Mouse (Mus musculus) heart, adult 11 months (tissue): Measurements from ENCODE around the gene Dyrk3.
"Not testable (repeated sequence)": the region's sequence is repeated elsewhere in the genome, so short reads cannot be mapped to it uniquely, and the experiment has no call there.

ENCODE experiments used
- DNase-seq: peaks from one replicate; pipeline ENCODE4 v3.0.0; 2022

Dyrk3 gene

DNA sequence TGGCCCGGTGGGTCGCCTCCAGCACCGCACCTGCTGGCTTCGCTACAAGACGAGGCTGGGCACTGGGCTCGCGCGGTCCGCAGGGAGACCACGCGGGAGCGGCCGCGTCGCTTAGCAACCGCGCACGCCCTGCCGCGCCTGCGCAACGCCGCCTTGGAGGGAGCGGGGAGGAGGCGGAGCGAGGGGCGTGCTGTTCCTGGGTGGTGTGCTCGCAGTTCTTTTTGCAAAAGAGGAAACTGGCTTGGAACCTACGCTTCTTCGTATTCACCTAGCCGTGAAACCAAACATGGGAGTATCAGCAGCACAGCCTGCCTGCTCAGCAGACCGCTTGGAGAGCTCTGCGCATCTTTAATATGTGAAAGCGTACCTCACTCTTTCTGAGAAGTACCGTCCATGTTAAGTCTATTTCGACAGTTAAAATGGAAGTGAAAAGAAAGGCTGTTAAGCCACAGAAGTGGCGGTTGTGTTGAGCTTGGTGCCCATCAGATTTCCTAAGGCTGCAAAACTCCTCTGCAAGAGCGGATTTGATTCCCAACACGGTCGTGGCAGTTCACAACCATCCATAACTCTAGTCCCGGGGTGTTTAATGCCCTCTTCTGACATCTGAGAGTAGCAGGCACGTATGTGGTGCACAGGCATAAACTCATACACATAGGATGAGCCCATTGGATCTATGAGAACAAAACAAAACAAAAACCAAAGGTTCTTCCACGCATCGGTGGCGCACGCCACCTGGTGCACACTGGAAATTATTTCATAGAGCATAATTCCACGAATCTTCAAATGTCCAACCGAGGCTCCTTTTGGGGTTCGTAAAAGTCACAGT lies at the start of gene Dyrk3:
Dyrk3 (minus strand) TSS at position 150 of the 826 bp plus-strand sequence.
- peak; percentile 99 for DNase-seq

DNA sequence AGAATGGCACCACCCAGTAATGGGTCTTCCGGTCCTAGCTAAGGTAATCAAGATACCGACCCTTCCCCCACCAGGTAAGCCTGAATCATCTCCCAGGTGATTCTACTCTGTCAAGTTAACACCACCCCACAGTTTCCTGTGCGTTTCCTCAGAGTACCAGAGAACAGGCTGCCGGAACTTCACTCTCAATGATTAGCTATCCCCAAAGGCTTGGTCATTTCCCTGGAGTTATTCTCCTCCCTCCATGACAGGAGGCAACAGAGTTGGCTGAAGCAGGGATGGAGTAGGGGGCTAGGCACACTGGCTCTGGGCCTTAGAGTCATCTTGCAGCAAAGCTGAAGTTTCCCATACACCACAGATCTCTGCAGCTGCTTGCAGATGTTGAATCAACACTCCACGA lies 49.7 kb upstream of the Dyrk3 start:
- no peak for DNase-seq

DNA sequence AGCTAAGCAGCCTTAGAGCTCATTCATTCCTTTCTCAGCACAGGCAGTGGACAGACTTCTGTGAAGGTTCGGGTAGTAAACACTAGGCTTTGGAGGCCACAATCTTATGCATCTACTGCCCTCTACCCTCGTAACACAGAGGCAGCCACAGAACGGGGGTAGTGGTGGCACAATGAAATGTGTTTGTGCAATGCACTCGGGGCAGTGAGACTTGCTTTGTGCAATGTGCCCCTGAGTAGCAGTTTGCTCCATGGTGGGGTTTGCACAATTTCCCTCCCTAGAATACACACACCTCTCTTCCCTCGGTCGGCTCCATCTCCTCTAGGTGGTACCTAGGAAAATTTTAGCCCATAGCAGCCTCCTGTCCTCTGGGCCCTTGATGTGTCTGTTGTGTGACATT lies 48.9 kb upstream of the Dyrk3 start:
- no peak for DNase-seq

DNA sequence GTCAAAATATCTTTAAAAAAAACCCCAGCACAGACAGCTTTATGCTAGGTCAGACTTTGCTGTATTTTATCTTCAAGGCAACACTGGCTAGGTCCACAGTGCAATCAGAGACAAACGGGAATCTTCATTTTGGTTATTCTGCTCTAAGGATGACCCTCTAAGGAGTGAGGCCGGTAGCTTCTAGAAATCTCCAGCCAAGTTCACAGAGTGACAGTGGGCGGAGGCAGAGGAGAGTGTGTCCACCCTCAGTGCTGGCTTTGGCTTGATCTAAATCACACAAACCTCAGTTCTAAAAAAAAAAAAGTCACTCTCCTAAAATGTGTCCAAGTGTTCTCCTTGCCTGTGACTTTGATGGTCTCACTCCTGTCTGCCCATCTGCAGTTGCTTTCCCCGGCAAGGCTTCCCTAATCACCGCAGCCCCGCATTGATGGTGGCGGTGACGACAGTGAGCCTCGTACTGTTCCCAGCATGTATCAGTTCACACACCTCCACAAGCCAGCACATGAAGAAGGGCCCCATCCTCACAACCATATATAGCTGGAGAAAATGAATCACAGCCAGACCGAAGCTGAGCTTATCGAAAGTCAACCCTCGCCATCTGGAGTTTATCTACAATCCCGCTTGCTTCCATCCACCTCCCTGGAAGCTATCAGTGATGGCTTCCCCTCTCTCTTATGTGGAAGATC lies 47.8 kb upstream of the Dyrk3 start:
- DNase-seq, result no peak

DNA sequence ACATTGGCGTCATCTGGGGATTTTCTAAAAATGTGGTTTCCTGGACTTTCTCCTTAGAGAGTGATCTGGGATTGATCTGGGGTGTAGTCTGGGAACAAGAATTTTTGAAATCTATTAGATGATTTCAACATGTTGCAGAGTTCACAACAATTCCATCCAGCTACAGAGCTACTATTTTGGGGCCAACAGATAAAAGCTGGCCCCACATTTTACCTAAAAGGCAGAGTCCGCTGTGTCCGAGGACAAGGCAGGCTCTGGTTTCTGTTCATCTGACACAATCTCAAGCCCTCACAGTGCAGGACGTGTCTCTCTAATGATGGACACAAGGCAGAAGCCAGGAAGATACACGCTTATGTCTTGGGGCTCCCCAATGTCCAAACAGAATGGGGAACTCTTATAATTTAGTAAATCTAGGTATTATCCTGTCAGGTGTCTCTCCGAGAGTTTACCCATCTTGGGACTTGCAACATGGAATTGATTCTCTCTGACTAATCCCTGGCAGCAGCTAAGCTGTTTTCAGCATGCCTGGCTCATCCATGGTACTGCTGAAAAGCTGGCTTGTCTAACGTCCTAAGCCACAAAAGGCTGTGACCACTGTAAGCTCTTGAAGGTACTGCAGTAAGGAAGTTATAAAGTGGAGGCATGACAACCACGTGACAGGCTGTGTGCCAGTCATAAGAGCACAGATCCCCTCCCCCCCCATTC lies 47.0 kb upstream of the Dyrk3 start:
- no peak for DNase-seq

DNA sequence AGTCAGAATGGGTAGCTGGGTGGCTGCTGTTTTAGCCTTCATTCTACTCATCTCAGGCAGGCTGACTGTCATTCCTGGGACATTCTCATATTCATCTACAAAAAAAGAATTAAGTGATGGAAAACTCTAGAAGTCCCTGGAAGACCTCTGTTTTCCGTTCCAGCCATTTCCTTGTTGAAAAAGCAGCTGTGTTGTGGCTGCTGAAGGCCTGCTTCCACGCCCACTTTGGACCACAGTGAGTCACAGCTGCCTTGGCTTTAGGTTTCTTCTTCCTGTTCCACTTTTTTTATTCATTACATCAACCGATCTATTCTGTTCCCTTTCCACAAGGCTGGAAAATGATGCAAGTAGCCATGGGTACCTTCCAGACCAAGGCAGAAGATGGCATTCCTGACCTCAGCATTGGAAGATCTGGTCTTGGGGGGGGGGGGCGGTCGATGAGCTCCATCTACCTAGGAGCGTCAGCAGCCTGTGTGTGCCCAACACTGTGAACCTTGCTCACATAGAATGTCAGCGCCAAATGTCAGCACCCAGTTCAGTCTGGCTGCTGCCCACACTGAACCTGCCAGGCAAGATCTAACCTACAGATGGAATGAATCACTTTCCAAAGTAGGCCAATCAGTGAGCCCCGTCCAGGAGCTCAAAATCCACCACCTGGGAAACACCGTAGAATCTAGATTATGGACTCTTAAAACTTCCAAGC lies 46.3 kb upstream of the Dyrk3 start:
- DNase-seq, result peak; percentile 97

DNA sequence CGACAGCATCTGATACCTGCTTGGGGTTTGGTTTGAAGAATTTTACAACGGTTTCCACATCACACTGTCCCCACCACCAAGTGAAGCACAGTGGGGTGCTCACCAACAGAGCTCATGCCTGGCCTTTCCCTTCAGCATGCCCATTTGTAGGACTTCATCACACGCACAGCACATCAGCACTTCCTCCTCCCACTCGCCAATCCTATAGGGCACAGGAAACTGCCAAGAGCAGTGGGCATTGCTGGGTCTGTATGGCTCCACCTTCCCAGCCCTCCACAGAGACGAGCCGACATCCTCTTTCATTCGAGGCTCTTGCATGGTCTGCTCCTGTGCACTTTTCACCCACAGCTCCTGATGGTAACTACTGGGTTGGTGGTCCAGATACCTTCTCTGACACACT lies 45.1 kb upstream of the Dyrk3 start:
- DNase-seq, result no peak

DNA sequence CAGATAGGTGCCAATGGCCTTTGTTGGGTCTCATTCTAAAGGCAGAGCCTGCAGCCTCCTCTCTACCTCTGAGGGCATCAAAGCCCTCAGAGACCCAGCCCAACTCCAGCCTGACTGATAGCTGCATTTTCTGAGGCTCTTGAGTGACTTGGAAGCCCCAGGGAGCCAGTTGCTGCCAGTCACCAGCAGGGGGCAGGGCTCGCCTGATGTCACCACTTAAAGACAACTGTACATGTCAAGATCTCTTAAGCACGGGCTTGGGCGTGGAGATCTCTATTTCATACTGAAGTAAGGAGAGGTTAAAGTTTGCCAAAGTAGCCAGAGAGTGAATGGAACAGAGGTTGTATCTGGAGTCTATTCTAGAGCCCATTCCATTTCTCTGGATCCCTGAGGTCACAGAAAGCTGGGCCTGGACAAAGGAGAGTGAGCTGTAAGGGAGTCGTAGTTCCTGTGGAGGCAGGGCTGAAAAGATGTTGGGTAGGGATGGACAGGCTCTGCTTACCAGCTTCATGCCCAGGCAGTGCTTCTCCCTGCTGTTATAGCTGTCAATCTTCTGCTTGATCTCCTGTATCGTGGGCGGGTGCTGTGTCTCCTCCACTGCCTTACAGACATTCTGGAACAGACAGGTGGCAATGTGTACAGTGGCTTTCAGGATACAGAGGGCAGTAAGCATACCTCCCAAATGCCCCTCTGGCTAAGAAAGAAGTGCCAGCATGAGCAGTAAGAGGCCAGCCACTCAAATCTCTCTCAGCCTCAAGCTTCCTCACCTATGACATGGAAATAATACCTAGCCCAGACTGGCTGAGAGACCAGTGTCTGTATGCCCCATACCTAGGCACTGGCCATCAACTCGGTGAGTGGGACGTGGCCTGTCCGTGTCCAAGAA lies 43.7 kb upstream of the Dyrk3 start:
- DNase-seq, result peak; percentile 96

DNA sequence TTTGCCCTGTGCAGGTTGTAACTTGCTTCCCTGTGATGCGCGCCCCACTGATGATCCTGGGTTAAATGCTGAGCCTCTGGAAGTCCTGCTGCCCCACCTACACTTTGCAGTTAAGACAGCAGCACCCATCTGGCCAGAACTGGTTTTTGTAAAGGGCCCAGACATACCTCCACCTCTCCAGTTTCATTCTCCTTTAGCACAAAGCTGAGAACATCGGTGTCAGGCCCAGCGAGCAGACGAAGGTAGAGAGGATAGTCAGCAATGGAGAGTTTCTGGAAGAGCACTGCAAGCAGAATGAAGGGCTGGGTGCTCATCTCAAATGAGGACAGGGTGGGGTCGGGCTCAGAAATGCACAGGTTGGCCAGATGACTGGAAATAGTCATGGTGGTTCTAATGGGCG lies 42.2 kb upstream of the Dyrk3 start:
- no peak for DNase-seq

DNA sequence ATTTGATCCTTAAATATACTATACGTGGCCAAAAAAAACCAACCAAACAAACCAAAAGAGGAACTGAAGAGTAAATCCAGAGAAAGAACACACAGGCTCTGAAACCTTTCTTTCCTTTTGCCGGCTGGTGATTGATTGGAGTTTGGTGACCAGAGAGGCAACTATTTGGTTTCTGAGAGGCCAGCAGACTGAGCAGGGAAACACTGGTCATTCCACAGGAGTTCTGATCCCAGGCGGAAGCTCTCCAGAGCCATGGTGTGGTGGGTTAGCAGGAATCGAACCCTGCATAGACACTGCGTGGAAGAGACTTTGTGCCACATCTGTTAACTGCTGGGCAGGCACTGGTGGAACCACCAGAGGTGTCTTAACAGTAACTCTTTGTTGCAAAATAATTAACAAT lies 39.9 kb upstream of the Dyrk3 start:
- no peak for DNase-seq

DNA sequence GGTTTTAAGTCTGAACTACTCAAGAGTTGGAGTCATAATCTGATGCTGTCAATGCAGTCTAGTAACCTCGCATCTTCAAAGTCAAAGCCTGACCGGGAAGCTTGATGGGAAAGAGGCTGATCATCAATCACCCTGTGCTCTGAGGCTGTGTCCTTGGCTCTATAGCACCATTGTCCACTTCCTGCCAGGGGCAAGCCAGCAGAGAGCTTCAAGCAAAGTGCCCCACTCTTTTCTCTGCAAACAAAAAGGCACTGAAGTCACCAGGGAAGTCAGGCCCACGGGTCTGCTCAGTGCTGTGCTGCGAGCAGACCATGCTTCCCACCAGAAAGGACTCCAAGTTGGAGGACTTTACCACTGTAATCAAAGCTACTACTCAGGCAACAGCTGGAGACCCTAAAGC lies 39.1 kb upstream of the Dyrk3 start:
- no peak for DNase-seq

DNA sequence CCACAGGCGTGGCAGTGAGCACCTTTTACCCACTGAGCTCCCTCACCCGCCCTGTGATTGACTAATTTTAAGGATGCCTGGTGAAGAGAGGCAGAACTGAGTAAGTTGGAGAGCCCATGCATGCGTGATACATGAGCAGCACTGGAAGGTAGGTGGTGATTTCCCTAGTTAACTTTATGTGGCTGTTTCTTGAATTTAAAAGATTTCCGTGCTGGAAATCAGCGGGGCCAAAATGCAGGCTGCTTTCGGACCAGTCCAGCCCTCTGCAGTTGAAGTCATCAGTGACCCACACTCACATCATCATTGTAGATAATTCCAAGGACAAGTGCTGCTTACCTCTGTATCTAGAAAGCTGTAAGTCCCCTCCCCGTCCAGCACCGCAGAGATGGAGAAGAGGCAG lies 37.7 kb upstream of the Dyrk3 start:
- no peak for DNase-seq

DNA sequence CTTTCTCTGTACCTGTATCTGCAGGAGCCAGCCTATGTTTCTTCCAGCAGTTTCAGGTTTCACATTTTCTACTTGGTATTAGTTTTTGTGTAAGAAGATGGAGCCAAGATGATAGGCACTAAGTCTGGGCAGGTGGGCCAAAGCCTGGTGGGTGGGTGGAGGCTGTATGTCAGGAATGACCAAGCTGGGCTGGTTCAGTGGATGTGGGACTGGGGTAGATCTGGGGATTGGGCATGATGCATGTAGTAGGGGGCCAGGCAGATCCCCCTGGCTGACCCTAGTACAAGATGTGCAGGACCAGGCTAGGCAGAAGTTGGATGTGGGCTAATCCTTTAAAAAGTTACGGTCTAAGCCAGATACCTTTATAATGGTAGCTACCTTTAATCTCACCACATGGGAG lies 37.0 kb upstream of the Dyrk3 start:
- DNase-seq, result peak; percentile 87

DNA sequence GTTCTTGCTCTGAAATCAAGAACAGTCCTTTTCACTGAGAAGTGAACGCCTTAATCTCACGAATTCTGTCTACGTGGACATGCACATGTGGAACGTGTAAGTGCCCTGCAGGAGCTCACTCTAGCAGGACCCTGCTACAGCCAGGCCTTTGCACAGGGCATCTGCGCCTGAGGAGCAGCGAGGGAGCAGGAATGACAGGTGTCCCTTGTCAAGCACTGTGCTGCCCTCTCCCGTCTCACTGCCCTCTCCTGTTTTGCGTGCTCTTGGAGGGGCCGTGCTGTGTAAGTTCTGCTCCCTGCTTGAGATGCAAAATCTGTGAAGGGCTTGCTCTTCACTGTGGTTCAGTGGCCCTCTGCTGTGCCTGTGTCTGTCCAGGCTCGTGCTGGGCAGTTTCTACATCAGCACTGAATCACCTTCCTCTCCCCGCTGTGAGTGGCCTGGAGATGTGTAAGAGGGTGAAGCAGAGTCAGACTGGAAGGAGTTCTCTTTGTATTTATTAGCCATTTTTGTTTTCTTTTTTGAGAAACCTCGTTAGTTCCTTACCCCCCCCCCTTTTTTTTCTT lies 36.2 kb upstream of the Dyrk3 start:
- peak; percentile 89 for DNase-seq

DNA sequence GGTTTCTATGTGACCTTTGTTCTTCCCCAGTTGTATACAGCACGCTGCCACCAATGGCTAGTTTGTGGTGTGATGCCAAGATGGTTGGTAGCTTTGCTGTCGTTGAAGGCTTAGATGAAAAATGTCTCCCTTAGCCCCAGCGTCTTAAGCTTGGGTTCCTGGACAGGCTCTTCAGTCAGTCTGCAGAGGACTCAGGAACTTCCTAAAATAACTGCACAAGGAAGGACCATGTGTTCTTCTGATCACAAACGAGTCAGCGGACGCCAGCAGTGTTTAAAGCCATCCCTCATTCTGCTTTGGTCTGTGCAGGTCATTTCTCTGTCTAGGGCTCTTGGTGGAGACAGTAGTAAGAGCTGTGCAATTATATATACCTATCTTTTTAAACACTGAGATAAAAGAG lies 35.7 kb upstream of the Dyrk3 start:
- DNase-seq, result peak; percentile 90

DNA sequence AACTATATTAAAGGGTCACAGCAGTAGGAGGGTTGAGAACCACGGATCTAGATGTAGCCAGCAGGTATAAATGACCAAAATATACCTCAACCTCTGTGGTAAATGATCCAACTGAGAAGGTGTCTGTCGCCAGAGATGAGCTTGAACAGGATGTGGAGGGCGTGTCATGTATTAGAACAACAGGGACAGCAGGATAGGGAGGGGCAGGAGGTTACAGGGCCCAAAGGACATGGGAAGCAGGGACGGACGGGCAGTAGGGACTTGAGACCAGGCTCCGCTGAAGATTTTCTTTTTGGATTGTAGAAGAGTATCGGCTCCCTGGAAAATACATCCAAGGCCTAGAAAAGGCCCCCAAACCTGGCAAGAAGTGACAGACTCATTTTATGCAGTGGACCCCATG lies 34.9 kb upstream of the Dyrk3 start:
- peak; percentile 96 for DNase-seq

DNA sequence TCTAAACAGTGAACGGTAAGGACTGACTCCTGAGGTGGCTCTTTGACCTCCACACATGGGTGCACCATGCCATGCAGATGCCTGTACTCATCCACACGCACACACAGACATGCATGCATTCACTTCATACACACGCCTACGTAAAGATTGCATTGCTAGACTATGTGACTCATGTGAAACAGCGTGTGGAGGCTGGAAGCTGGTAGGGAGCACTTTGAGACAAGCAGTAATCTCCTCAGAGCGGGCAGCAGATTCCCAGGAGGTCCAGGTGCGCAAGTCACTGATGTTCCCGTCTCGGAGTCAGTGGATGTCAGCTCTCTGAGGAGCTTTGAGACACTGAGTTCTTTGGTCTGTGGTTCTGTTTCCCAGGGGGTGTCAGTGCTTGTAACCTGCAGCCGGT lies 29.5 kb upstream of the Dyrk3 start:
- DNase-seq, result no peak

DNA sequence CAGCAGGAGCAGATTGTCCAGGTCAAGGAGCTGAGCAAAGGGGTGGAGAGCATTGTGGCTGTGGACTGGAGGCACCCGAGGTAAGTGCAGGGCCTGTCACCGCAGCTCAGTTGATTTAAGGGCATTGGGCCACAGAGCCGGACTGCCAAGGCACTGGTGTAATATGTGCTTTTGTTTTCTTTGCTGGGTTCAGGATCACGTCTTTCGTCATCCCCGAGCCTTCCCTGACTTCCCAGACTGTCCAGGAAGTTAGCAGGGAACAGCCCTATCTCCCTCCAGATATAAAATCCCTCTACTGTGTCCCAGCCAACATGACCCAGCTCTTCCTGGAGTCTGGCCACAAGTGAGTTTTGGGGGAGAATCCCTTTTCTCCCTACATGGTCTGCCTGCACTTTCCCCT lies 26.3 kb upstream of the Dyrk3 start:
- peak; percentile 88 for DNase-seq

DNA sequence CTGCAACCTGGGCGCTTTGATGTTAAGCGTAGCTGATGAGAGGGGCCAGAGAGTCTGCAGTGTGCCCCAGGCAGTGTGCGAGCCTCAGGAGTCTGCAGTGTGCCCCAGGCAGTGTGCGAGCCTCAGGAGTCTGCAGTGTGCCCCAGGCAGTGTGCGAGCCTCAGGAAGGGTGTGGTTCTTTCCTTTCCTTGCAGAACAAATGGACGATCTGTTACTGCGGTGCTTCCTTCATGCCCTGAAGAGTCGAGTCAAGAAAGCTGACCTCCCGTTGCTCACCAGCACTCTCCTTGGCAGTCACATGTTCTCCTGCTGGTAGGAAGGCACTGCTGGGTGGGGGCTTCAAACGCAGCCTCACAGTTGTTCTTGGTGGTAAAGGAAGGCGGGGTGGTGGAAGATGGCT lies 23.0 kb upstream of the Dyrk3 start:
- peak; percentile 92 for DNase-seq

DNA sequence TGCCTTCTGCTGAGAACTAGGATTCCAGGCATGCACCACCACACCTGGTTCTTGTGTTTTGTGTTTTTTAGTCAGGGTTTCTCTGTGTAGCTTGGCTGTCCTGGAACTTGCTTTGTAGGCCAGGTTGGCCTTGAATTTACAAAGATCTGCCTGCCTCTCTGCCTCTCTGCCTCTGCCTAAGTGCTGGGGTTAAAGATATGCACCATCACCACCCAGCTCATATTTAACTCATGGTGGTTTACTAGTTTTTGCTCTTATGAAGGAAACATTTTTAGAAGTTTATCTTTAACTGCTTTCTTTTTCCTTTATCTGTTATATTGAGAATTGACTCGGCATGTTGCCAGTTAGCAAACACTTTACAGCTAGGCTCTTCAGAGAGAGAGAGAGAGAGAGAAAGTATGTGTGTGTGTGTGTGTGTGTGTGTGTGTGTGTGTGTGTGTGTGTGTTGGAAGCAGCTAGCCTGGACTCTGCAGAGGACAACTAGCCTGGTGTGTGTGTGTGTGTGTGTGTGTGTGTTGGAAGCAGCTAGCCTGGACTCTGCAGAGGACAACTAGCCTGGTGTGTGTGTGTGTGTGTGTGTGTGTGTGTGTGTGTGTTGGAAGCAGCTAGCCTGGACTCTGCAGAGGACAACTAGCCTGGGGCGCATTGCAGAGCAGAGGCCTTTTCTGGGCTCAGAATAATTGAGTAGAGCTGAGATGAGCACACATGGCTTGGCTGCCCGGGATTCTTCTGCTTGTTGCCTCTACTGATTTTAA lies 21.6 kb upstream of the Dyrk3 start:
- not testable (repeated sequence) for DNase-seq

DNA sequence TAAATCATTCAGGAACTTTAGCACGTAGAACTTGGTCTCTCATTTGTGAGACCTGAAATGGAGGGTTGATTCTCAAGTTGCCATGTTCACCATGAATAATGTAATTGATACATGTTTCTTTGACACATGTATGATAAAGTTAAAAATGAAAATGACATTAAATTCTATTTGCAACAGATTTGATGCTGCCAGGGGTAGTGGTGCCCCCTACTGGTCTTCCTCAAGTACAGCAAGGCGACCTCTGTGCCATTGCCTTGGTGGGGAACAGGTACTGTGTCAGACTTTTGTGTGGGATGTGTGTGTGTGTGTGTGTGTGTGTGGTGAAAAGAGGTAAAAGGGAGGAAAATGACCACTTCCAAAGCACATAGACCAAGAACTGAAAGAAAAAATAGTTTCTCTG lies 17.3 kb upstream of the Dyrk3 start:
- peak; percentile 81 for DNase-seq
